In genomic region chr11:114229196-114229595, GRCm38 (mm10) we compare ENCODE assay signal across 16 mouse cellular contexts.
A peak's percentile ranks its signal among the peaks of the same experiment; 100 is the strongest.
DNase-seq lines count a peak whose midpoint lies in the region; ATAC-seq and TF ChIP-seq lines count a peak whose summit lies in the region.
"Had no signal": no experiment of that assay in that cellular context is flagged by ENCODE, and none has a peak within 500 bp of the region (broad histone marks: within the 10 kb centered on the region; RNA-seq: fewer than 3 reads in every experiment).

No protein-coding gene starts in this region.

- H3K27me3 ChIP-seq in heart, embryonic 15.5 days: no peaks in the 10 kb centered on the region
- no peaks in the 10 kb centered on the region; the same call in 1 of the 2 replicates for H3K27me3 ChIP-seq in heart, embryonic 10.5 days (ENCODE audit: insufficient read depth, poor library complexity, severe bottlenecking)
- H3K27me3 ChIP-seq in lung, embryonic 15.5 days: peaks cover 4% of the 10 kb centered on the region; the same call in 1 of the 2 replicates
- H3K27me3 ChIP-seq in intestine, embryonic 16.5 days (replicated peaks; ENCODE audit: control insufficient read depth, insufficient read depth, low read length): no peaks in the 10 kb centered on the region
- no peaks in the 10 kb centered on the region for H3K27me3 ChIP-seq in stomach, postnatal 0 days (ENCODE audit: control insufficient read depth, insufficient read depth, low read length)
- H3K27me3 ChIP-seq: forebrain, embryonic 13.5 days; midbrain, embryonic 15.5 days had no signal

- H3K4me3 ChIP-seq in heart, embryonic 15.5 days: no peak overlapping the region
- H3K4me3 ChIP-seq in heart, embryonic 10.5 days: no peak overlapping the region
- H3K4me3 ChIP-seq in lung, embryonic 15.5 days: no peak overlapping the region
- no peak overlapping the region for H3K4me3 ChIP-seq in intestine, embryonic 16.5 days (ENCODE audit: low read length)
- no peak overlapping the region for H3K4me3 ChIP-seq in stomach, postnatal 0 days (ENCODE audit: low read depth, low read length)
- H3K4me3 ChIP-seq: forebrain, embryonic 13.5 days; hindbrain, embryonic 15.5 days; midbrain, embryonic 15.5 days had no signal

- no peak for DNase-seq in heart, embryonic 10.5 days (ENCODE audit: low spot score)
- no peak for DNase-seq in lung, postnatal 25 days (ENCODE audit: low spot score)
- no peak for DNase-seq in stomach, postnatal 0 days (ENCODE audit: low spot score)
- no peak for DNase-seq in right cerebral cortex, adult 2 months (ENCODE audit: low spot score in 2 of 2)
- DNase-seq in layer of hippocampus, adult 8-10 months (ENCODE audit: low spot score in 2 of 2): no peak
- DNase-seq: adrenal gland, postnatal 36 days; cerebellum, adult 9-10 months; kidney, adult 9 months; left cerebral cortex, postnatal 4 days; thymus, postnatal 4 days had no signal

- H3K9ac ChIP-seq in heart, embryonic 15.5 days: no peak overlapping the region
- H3K9ac ChIP-seq in lung, embryonic 15.5 days: no peak overlapping the region
- no peak overlapping the region for H3K9ac ChIP-seq in intestine, embryonic 16.5 days (ENCODE audit: low read depth, low read length)
- H3K9ac ChIP-seq in stomach, postnatal 0 days (ENCODE audit: low read length): no peak overlapping the region
- H3K9ac ChIP-seq: forebrain, embryonic 13.5 days; hindbrain, embryonic 15.5 days; midbrain, embryonic 15.5 days had no signal

- peak overlapping the region; percentile 2; the same call in 1 of the 2 replicates for H3K27ac ChIP-seq in heart, embryonic 15.5 days
- H3K27ac ChIP-seq in heart, embryonic 10.5 days: no peak overlapping the region
- peak overlapping the region; percentile 68 for H3K27ac ChIP-seq in lung, embryonic 15.5 days
- H3K27ac ChIP-seq in intestine, embryonic 16.5 days (ENCODE audit: low read length): peak overlapping the region; percentile 47; the same call in 1 of the 2 replicates
- H3K27ac ChIP-seq in stomach, postnatal 0 days (replicated peaks): peak overlapping the region; percentile 56
- H3K27ac ChIP-seq: forebrain, embryonic 13.5 days; hindbrain, embryonic 15.5 days; midbrain, embryonic 15.5 days had no signal

- H3K36me3 ChIP-seq in heart, embryonic 15.5 days: no peaks in the 10 kb centered on the region
- no peaks in the 10 kb centered on the region for H3K36me3 ChIP-seq in heart, embryonic 10.5 days
- no peaks in the 10 kb centered on the region for H3K36me3 ChIP-seq in lung, embryonic 15.5 days
- no peaks in the 10 kb centered on the region for H3K36me3 ChIP-seq in intestine, embryonic 16.5 days (ENCODE audit: control insufficient read depth, insufficient read depth, low read length)
- H3K36me3 ChIP-seq in stomach, postnatal 0 days (ENCODE audit: control insufficient read depth, insufficient read depth, low read length): no peaks in the 10 kb centered on the region
- H3K36me3 ChIP-seq: hindbrain, embryonic 15.5 days; midbrain, embryonic 15.5 days had no signal

- peaks cover 7% of the 10 kb centered on the region; the same call in 1 of the 2 replicates for H3K4me1 ChIP-seq in heart, embryonic 15.5 days (replicated peaks)
- peaks cover 15% of the 10 kb centered on the region; the same call in 1 of the 2 replicates for H3K4me1 ChIP-seq in heart, embryonic 10.5 days
- H3K4me1 ChIP-seq in lung, embryonic 15.5 days: peaks cover 12% of the 10 kb centered on the region; the same call in 1 of the 2 replicates
- peaks cover 19% of the 10 kb centered on the region for H3K4me1 ChIP-seq in intestine, embryonic 16.5 days (ENCODE audit: control insufficient read depth, insufficient read depth, low read length)
- H3K4me1 ChIP-seq in stomach, postnatal 0 days (replicated peaks; ENCODE audit: control insufficient read depth, insufficient read depth): no peaks in the 10 kb centered on the region

- WGBS in heart, embryonic 15.5 days: 83% methylated on average over 6 of the region's 6 CpGs
- 86% methylated on average over 6 of the region's 6 CpGs for WGBS in heart, embryonic 10.5 days
- WGBS in lung, embryonic 15.5 days: 81% methylated on average over 6 of the region's 6 CpGs
- WGBS in intestine, embryonic 16.5 days: 86% methylated on average over 6 of the region's 6 CpGs
- 89% methylated on average over 6 of the region's 6 CpGs for WGBS in stomach, postnatal 0 days

- H3K9me3 ChIP-seq in heart, embryonic 15.5 days (replicated peaks): no peaks in the 10 kb centered on the region
- no peaks in the 10 kb centered on the region for H3K9me3 ChIP-seq in heart, embryonic 10.5 days
- H3K9me3 ChIP-seq in lung, embryonic 15.5 days: no peaks in the 10 kb centered on the region
- no peaks in the 10 kb centered on the region for H3K9me3 ChIP-seq in intestine, embryonic 16.5 days (ENCODE audit: control insufficient read depth, low read length)
- H3K9me3 ChIP-seq in stomach, postnatal 0 days (ENCODE audit: control insufficient read depth, low read length): no peaks in the 10 kb centered on the region
- H3K9me3 ChIP-seq: forebrain, embryonic 13.5 days; hindbrain, embryonic 15.5 days; midbrain, embryonic 15.5 days had no signal

- no peak for TF ChIP-seq EP300 in stomach, postnatal 0 days (optimal IDR thresholded peaks at IDR 0.05)

- TF ChIP-seq CTCF in stomach, postnatal 0 days (IDR thresholded peaks at IDR 0.05; ENCODE audit: low read depth): no peak

- no peak for ATAC-seq in heart, embryonic 15.5 days (replicated peaks; ENCODE audit: insufficient number of reproducible peaks, insufficient read depth, low FRiP score, low read depth)
- 0 out of 2 replicates have a peak, but pooled peaks have one; percentile 19 for ATAC-seq in lung, embryonic 15.5 days (ENCODE audit: borderline replicate concordance, extremely low read depth, low FRiP score, low TSS enrichment)
- 0 out of 2 replicates have a peak, but pooled peaks have one; percentile 14 for ATAC-seq in intestine, embryonic 16.5 days
- ATAC-seq in stomach, postnatal 0 days (ENCODE audit: low FRiP score, low TSS enrichment): no peak
- ATAC-seq: forebrain, embryonic 13.5 days; midbrain, embryonic 15.5 days had no signal

- no peak overlapping the region for H3K4me2 ChIP-seq in heart, embryonic 15.5 days
- H3K4me2 ChIP-seq in lung, embryonic 15.5 days: no peak overlapping the region
- no peak overlapping the region for H3K4me2 ChIP-seq in intestine, embryonic 16.5 days (ENCODE audit: low read depth, low read length)
- H3K4me2 ChIP-seq in stomach, postnatal 0 days (replicated peaks; ENCODE audit: low read depth): no peak overlapping the region
- H3K4me2 ChIP-seq: forebrain, embryonic 13.5 days; hindbrain, embryonic 15.5 days; midbrain, embryonic 15.5 days had no signal

Comparison
In these comparisons a context has a peak if more than half of its experiments do, and no peak if none do; other contexts are left out.
1. ATAC-seq: peak in lung, embryonic 15.5 days (single experiment) and intestine, embryonic 16.5 days (single experiment); none in heart, embryonic 15.5 days (single experiment) and stomach, postnatal 0 days (single experiment).